Mouse (Mus musculus) adrenal gland, postnatal 4 days (tissue): ENCODE measurements around the gene Rbm15b. TPM values are rescaled to one million over a fixed set of nuclear protein-coding genes. Genes with fewer than 3 reads are reported as not detected.

ENCODE experiments used
- DNase-seq, 2 experiments: peaks; one replicate each; pipeline ENCODE4 v3.0.0; 2021 to 2022; ENCODE audit warnings: low spot score in 2 of 2, mixed read lengths in 2 of 2
- total RNA-seq, 2 experiments: library from RNA; stranded (reverse); gene quantifications; 2 replicates each; pipeline ENCODE4 v1.2.3; 2021

The Rbm15b gene
- total RNA-seq, 2 experiments from 2014 or later: 39.3 to 42.3 TPM

DNA sequence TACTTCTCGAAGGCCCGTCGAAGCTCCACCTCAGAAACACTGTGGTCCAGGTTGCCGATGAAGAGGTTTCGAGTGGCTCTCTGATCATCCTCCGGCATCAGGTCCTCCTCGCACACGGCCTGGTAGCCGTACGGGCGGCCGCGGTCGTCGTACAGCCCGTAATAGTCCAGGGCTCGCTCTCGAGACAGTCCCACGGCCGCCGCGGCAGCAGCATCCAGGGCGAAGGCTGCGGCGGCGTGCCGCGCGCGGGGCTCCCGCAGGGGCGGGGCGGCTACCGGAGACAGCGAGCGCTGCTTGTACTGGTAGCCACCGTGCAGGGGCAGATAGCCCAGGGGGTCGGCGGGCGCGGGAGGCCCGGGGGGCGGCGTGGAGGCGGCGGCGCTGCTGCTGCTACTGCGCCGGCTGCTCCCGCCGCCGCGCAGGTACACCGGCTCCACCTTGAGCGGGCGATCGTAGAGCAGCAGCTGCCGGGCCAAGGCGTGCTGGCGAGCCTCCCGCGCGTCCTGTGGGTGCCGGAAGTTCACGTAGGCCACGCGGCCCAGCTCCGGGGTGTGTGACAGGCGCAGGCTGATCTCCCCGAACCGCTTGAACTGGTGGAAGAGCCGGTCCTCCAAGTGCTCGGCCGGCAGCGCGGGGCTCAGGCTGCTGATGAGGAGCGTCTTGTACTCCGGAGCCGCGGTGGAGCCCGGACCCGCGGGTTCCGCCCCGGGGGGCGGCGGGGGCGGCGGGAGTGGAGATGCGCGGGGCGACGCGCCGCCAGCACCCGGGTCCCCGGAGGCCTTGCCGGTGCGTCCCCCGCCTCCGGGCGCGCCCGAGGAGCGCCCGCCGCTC is 1.1 kb downstream of the Rbm15b start:
- no peak for DNase-seq

DNA sequence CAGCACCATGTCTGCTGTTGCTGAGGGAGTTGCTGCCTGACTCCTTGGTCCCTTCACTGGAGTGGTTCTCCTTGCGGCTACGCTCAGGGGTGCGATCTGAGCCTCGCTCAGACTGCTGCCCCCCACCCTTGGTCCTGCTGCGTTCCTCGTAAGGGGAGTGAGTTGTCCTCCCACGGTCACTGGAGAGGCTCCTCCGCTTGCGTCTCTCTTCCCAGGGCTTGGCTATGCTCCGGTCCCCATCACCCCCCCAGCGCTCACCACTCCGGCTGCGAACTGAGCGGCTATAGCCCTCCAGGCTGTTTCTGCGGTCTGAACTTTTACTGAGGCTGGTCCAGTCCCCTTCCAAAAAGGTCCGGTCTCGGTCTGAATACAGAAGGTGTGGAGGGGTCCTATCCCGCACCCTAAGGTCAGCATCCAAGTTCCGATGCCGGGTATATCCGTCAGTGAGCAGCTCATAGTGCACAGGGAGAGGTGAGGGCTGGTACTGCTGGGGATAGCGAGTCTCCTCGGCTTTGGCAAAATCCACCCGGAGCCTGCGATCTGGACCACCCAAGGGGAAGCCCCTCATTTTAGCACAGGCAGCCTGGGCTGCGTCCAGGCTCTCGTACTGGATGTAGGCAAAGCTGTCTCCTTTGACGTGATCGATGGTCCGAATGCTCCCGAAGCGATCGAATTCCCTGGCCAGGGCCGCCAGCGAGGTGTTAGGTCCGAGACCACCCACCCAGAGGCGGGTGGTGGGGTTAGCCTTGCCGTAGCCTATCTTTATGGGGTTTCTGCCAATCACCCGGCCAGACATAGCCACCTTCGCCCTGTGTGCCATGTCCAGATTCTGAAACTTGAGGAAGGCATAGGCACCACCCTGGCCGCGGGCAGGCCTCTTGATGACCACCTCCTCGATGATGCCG is 2.0 kb downstream of the Rbm15b start:
- no peak for DNase-seq

DNA sequence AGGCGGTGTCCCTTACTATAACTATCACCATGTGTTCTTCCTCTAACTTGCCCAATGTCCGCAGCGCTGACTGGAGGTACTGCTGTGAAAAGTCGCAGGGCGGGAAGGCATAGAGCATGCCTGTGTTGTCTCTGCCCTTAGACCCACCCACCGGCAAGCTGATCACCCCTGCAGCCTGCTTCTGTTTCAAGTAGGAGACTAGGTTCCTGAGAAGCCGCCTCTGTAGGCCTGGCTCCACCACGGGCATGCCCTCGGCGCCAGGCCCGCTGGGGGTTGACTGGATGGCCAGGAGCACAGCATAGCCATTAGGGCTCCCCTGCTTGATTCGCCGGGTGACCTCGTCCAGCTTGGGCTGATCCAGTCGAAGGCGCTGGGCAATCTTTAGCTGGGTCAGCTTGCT is 2.9 kb downstream of the Rbm15b start:
- no peak for DNase-seq

DNA sequence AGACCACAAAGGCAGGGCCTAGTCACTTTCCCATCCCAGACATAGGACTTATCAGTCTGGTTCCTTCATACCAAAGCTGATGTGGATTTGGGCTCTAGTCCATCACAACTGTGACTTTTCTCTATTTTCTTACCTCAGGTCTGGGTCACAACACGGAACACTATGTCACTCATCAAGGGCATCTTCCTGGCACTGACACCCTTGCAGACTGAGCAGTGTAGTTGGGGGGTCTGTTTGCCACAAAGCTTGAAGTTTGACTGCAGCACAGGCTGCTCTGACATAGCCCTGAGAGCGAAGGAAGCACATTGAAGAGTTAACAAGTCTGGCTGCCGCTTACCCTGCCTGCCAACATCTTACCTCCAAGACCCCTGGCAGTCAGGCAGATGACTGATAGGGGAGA is 4.1 kb downstream of the Rbm15b start:
- no peak for DNase-seq

DNA sequence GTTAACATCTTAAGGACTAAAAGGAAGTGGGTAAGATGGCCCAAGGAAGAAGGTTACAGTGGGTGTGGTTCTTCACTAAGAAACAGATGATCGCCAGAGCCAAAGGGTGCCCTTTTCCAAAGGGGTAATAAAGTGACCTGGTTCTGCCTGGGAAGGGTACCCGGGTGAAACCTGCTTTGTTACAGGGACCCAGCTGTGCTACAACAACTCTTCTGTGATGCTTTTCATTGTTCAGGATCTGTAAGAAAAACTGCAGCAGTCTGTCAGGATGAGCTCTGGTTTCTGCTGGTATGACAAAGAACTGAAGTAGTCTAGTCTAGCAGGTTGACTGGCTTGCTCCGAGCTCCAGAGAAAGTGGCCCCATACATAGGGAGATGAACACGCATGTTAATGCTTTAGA is 5.1 kb downstream of the Rbm15b start:
- no peak for DNase-seq

DNA sequence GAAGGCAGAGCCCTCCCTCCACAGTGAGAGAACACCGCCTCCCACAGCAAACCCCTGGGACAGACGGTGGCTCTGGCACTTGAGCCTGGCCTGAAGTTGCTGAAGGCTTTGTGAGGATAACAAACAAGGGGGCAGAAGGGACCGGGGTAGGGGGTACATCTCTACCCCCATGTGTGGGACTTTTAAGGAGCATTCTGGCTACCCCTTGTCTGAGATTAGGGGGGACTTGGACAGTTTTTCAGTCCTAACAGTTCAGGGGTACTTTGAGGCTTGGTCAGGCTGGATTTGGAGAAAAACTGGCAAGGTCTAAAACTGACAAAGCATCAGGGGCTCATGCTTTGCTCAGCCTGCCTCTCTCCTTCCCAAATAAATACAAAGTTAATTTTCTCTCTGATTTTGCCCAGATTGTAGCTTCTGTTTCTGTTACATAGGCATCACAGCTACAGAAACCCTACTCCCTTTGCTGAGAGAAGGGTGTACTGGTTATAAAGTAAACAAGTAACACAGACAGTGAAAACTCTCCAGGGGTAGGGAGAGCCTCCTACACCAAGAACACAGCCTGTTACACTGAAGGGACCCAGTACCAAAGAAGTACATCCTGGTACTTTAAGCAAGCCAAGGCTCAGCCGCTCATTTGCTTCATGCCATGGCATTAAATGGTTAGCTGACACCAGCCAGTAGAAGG is 6.0 kb downstream of the Rbm15b start:
- no peak for DNase-seq

DNA sequence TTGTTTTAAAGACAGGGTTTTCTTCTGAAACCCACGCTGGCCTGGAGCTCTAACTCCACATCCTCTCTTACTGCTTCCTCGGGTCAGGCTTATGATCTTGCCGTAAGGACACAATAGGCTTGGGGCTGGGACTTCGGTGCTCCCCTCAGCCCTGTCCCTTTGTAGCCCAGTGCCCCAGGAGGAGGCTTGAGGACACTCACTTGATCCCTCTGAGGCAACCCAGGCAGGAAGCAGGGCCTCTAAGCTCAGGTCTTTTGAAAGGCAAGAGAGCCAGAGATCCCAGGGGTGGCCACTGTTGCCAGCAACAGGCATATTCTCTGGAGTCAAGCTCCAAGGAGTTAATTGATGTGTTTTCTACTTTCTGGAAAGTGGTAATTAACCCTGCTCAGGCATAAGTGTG is 7.8 kb downstream of the Rbm15b start:
- no peak for DNase-seq

DNA sequence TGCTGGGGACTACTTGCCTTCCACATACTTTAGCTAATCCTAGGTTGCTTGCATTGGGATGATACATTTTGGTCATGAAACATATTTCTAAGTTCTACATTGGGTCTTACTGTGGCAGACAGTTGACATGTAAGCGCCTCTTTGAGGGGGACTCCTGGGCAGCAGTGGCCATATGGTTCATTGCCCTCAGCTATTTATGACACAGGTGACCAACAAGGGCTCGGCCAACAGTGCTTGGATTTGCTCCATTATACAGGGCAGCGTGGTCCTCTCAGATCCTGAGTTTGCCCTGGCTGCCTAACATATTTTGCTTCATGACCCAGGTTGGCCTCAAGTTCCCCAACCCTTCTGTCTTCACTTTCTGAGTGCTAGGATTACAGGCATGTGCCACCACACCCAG is 10.6 kb downstream of the Rbm15b start:
- DNase-seq: no peak

DNA sequence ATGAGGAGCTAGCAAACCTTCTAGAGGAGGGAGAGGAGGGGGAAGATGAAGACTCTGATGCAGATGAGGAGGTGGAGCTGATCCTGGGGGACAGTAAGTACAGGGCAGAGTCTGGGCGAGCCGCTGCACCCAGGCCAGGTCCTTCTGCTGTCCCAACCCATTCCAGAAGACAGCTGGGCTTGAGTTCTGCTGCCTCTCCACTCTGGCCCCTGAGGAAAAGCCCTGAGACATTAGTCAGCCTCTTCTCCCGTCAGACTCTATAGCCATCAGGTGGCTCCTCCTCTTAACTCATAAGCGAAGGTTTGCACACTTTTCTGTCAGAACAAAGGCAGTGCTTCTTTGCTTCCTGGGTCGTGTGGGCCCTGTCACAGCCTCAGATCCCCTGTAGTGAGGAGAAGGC is 13.0 kb downstream of the Rbm15b start:
- DNase-seq: no peak

DNA sequence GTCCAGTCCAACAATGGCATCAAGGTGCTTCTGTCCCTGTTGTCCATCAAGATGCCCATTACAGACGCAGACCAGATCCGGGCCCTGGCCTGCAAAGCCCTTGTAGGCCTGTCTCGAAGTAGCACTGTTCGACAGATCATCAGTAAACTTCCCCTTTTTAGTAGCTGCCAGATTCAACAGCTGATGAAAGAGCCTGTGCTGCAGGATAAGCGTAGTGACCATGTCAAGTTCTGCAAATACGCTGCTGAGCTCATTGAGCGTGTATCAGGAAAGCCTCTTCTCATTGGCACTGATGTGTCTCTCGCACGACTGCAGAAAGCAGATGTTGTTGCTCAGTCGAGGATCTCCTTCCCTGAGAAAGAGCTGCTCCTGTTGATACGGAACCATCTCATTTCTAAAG is 29.2 kb downstream of the Rbm15b start:
- DNase-seq: no peak

DNA sequence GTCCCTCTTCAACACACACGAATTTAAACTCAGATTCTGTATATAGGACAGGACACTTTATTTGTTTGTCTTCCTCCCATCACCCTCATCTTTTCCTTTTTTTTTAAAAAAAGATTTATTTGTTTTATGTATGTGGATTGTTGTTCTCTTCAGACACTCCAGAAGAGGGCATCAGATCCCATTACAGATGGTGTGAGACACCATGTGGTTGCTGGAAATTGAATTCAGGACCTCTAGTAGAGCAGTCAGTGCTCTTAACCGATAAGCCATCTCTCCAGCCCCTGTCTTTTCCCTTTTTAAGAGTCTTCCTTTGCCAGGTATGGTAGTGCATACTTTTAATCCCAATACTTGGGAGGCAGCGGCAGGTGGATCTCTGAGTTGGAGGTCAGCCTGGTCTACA is 30.6 kb downstream of the Rbm15b start:
- DNase-seq: no peak

DNA sequence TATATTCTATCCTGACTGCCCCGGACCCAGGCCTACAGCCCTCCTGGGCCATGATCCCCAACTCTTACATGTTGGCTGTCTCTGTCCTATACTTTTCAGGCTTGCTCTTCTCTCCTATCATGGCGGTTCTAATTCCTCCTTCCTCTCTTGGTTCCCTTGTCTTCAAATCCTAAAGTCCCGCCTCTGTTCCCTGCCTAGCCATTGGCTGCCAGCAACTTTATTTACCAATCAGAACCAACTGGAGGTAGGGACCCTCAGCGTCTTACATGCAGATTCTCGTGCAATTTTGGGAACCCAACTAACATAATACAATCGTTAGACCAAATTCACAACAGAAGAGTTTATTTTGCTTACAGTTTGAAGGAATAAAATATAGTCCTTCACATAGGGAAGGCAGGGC is 44.4 kb downstream of the Rbm15b start:
- no peak for DNase-seq

DNA sequence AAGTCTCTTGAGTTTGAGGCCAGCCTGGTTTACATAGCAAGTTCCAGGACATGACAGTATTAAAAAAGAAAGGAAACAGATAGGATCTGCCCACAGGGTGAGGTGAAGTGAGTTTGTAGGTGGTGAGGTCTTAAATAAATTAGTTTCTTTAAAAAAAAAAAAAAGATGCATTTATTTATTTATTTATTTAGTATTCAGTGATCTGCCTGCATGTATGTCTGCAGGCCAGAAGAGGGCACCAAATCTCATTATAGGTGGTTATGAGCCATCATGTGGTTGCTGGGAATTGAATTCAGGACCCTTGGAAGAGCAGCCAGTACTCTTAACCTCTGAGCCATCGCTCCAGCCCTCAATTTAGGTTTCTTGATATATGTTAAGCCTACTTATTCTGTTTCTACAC is 46.7 kb downstream of the Rbm15b start:
- no peak for DNase-seq

Other genes starting within 250 kb of the Rbm15b start
- gene Grm2, start 231.3 kb downstream of the Rbm15b start, total RNA-seq: under 1 TPM in 1 of 2 experiments, not detected in 1; 0.37 TPM
- gene Tex264, start 201.5 kb downstream of the Rbm15b start, total RNA-seq: 10 to 100 TPM; 71.2 to 78.9 TPM
- gene Rad54l2, start 98.2 kb downstream of the Rbm15b start, total RNA-seq: 10 to 100 TPM; 27.5 to 27.8 TPM
- 10 to 100 TPM; 34.1 to 39.8 TPM for gene Dcaf1, start 65.6 kb downstream of the Rbm15b start, total RNA-seq
- gene Manf, start 4.6 kb upstream of the Rbm15b start, total RNA-seq: 100 to 1,000 TPM; 264 to 274 TPM